Mouse (Mus musculus) spleen, postnatal 0 days (tissue): ENCODE data around the gene Supt7l. TPM values are rescaled to one million over a fixed set of nuclear protein-coding genes. Genes with fewer than 3 reads are reported as not detected.

Experiments
- polyA plus RNA-seq: library from polyadenylated mRNA; unstranded; fragments of >200 nt; fragmentation: Nextera tagmentation; extraction: Ambion mirVana; gene quantifications from 2 replicates; pipeline ENCODE4 v1.2.1, GENCODE M21; 2015

Gene Supt7l
- polyA plus RNA-seq: 9.7 and 11.1 TPM in 2 replicates

DNA sequence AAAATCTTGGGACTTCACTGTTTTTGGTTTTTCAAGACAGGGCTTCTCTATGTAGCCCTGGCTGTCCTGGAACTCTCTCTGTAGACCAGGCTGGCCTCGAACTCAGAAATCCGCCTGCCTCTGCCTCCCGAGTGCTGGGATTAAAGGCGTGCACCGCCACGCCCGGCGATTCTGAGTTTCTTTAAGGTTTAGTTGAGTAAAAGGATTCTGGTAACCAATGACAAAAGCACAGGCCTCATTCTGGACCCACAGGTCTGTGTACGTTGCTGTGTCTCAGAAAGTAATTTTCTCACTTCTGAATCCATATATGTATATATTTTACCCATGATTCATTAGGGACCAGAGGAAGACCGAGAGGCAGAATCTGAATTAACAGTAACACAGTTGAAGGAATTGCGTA, at the start of gene Supt7l:
TSS of gene Supt7l (minus strand) at position 101 of the 400 bp plus-strand sequence.

DNA sequence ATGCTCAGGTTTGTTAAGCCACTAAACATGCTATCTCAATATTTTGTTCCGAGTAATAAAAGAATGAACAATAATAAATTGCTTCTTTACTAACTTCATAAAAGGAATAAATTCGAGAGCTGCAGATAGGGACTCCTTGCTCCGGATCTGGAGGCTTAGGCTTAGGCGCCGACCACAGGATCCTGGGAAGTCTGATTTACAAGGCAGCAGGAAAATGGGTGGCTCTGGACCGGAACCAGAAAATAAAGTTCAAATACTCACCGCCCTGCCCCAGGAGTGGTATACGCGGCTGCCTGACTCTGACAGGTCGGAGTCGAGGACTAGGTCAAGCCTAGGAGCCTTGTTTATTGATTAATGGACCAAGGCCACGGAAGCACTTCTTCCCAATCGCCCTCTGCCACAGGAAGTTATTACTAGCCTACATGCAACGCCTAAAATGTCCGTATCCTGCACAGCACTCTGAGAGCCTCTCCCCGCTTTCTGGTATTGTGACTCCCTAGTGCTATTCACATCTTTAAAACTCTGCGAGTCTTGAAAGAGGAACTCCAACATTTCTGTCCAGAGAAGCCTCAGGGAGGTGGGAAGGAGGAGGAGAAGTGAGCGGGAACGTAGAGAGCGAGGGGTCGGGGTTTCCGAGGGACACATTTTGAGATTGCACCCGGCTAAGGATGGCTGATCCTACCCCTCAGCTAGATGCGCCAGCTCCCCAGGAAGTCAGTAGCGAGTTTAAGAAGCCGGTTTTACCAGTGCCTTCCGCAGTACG, 1.1 kb downstream of the Supt7l start, which contains the start of gene Slc4a1ap:
TSS of gene Slc4a1ap (plus strand) at position 642 of the 763 bp plus-strand sequence.

DNA sequence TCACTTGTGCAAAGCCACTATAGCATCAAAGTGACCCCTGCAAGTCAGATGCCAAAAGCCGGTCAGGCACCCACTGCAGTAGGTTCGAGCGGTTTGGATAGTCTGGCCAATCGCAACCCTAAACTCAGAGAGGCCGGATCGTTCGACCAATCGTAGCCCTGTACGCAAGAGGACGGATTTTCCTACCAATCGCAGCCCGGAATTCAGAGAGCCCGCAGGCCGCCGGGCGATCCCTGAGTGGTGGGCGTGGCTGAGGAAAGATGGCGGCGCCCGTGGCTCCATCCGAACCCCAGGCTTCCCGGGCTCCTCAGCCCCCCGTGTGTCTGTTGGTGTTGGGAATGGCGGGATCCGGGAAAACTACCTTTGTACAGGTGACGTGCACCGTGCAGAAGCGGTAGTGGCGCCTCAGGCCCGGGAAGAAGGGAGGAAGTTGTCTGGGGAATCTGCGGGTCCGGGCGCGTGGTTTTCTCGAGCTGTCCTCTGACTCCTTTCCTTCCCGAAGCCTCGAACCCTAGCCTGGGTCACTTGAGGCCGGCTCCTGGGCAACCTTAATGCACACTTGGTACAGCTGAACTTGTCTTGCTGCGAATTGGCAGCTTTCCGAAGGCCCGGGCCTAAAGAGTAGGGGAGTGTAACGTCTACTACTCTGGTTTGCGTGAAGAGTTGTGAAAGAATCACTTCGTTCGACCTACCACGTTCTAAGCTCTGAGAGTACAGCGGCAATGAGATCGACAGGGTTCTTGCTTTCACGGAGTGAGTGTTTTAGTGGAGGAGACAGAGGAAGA, 32.9 kb downstream of the Supt7l start, which contains the start of gene Gpn1:
TSS of gene Gpn1 (plus strand) at position 229 of the 785 bp plus-strand sequence.

DNA sequence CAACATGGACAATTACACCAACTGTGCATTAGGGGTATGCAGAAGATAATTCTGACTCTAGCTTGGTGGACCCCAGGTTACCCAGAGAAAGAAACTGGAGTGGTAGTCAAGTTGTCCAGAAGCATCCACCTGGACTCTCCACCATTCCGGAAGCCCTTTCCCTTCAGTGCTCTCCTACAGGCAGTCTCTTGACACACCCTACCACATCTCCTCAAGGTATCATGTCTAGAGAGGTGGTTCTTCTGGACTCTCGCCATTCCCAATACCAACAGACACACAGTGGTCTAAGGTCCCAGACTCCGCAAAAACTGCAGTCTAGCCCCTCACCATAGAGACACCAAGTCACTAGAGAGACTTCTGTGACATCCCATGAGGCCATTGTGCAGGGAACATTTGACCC, 42.2 kb downstream of the Supt7l start, which contains the start of gene 4930548H24Rik:
TSS of gene 4930548H24Rik (plus strand) at position 301 of the 400 bp plus-strand sequence.

Other genes starting within 250 kb of the Supt7l start
- gene Ift172, start 236.7 kb downstream of the Supt7l start, polyA plus RNA-seq: 6.0 and 6.3 TPM in 2 replicates
- gene Fndc4, start 231.7 kb downstream of the Supt7l start, polyA plus RNA-seq: 6.5 and 6.7 TPM in 2 replicates
- 0.18 TPM in 1 of 2 replicates, not detected in the other for gene Gckr, start 230.4 kb downstream of the Supt7l start, polyA plus RNA-seq
- 21.0 and 25.4 TPM in 2 replicates for gene Zfp512, start 75.4 kb downstream of the Supt7l start, polyA plus RNA-seq
- gene 4930548H24Rik, start 42.1 kb downstream of the Supt7l start, polyA plus RNA-seq: not detected in 2 replicates
- gene Gpn1, start 33.1 kb downstream of the Supt7l start, polyA plus RNA-seq: 17.1 and 19.3 TPM in 2 replicates
- 17.9 and 19.3 TPM in 2 replicates for gene Slc4a1ap, start 812 bp downstream of the Supt7l start, polyA plus RNA-seq
- gene Mrpl33, start 69.1 kb upstream of the Supt7l start, polyA plus RNA-seq: 314 and 320 TPM in 2 replicates
- 24.7 and 25.5 TPM in 2 replicates for gene Rbks, start 169.8 kb upstream of the Supt7l start, polyA plus RNA-seq
- 46.8 and 50.4 TPM in 2 replicates for gene Babam2, start 169.9 kb upstream of the Supt7l start, polyA plus RNA-seq